Mouse (Mus musculus) ES-E14 (cell line): ENCODE measurements around the gene Ank3.

Experiments used
- CHD2 ChIP-seq: IDR thresholded peaks from 2 replicates; pipeline ENCODE4 v1.6.1; 2014; ENCODE audit warnings: mild to moderate bottlenecking, low read depth, low read length, inconsistent platforms
- HCFC1 ChIP-seq: IDR thresholded peaks from 2 replicates; pipeline ENCODE4 v1.6.1; 2012; ENCODE audit warnings: low read length, inconsistent platforms, borderline replicate concordance; ENCODE audit not compliant: insufficient read depth
- MAFK ChIP-seq: IDR thresholded peaks from 2 replicates; pipeline ENCODE4 v1.6.1; 2014; ENCODE audit warnings: mild to moderate bottlenecking, low read depth, low read length, inconsistent platforms; ENCODE audit not compliant: insufficient read depth

DNA sequence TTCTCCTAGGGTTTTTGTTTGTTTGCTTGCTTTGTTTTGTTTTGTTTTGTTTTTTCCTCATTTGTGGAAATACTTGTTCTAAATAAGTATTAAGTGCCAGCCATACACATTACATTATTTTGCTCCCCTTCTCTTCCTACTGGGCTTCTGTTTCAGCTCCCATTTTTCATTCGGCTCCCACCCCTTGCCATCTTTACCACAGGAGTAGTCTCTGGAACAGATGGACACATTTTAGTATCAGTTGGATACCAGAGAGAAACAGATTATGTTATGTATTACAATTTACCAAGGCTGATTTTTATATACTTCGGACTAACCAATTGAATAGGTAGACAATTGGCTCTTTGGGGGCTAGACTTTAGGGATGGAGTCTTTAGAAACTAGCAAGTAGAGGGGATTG is 327.7 kb downstream of the Ank3 start:
- TF ChIP-seq MAFK (no peak), HCFC1 (no peak), CHD2 (no peak)
